In genomic region chr19:4113186-4113805, GRCm38 (mm10) we compare ENCODE assay signal across 8 mouse cellular contexts. TPM values are rescaled to one million over a fixed set of nuclear protein-coding genes. Genes with fewer than 3 reads are reported as not detected.
DNase-seq lines count a peak whose midpoint lies in the region; ATAC-seq and TF ChIP-seq lines count a peak whose summit lies in the region.

No protein-coding gene starts in this region.

- POLR2A ChIA-PET in Patski (lab: Charles Lee), result interaction anchor here (0.9 kb wide), 1 partner anchor 14 kb away, joined by 4 read pairs; no protein-coding TSS in a partner anchor

- DNase-seq in Patski (ENCODE audit: low read depth, low spot score), result peak; percentile 93
- peak; percentile 97 to 99 for DNase-seq in cerebellum, adult 2 months
- peak; percentile 88 for DNase-seq in heart, adult 18-20 months
- DNase-seq in limb, embryonic 14.5 days (ENCODE audit: low spot score), result no peak
- peak; percentile 65 for DNase-seq in urinary bladder, adult 2 months (ENCODE audit: low spot score)
- no peak for DNase-seq in forebrain, embryonic 10.5 days (ENCODE audit: extremely low spot score, low spot score)

- H3K4me1 ChIP-seq in cerebellum, adult 2 months (ENCODE audit: control insufficient read depth, insufficient read depth, low read length), result peaks cover 51% of the 10 kb centered on the region
- H3K4me1 ChIP-seq in kidney, embryonic 15.5 days, result peaks cover 53% of the 10 kb centered on the region
- H3K4me1 ChIP-seq in limb, embryonic 14.5 days (ENCODE audit: control insufficient read depth, insufficient read depth, low read length), result peaks cover 6% of the 10 kb centered on the region; the same call in 1 of the 2 replicates
- peaks cover 16% of the 10 kb centered on the region for H3K4me1 ChIP-seq in olfactory bulb, adult 2 months (ENCODE audit: control insufficient read depth, insufficient read depth, low read length)
- peaks cover 4% of the 10 kb centered on the region for H3K4me1 ChIP-seq in forebrain, embryonic 10.5 days

- peaks cover 64% of the 10 kb centered on the region for H3K36me3 ChIP-seq in kidney, embryonic 15.5 days
- peaks cover 68% of the 10 kb centered on the region for H3K36me3 ChIP-seq in limb, embryonic 14.5 days (ENCODE audit: control insufficient read depth, insufficient read depth, low read length)
- H3K36me3 ChIP-seq in forebrain, embryonic 10.5 days (replicated peaks), result peaks cover 83% of the 10 kb centered on the region

- peak overlapping the region; percentile 13; the same call in 1 of the 2 replicates for H3K4me2 ChIP-seq in kidney, embryonic 15.5 days
- no peak overlapping the region for H3K4me2 ChIP-seq in limb, embryonic 14.5 days (replicated peaks; ENCODE audit: low read depth, low read length, severe bottlenecking)

- in situ Hi-C loops in Patski (cut with MboI; ENCODE audit: low pct_unique_long_range_greater_than_20kb), result no loop called here

- peak; percentile 78 for ATAC-seq in Patski
- ATAC-seq in kidney, embryonic 15.5 days (replicated peaks; ENCODE audit: low FRiP score), result peak; percentile 19; the same call in 1 of the 2 replicates
- no peak for ATAC-seq in limb, embryonic 14.5 days (ENCODE audit: low FRiP score, low read depth)

- CTCF ChIA-PET in Patski (lab: Charles Lee), result interaction anchor here (1.1 to 2.5 kb wide), 3 partner anchors 12 to 115 kb away, joined by 3 to 7 read pairs (median 3); no protein-coding TSS in a partner anchor

- no peaks in the 10 kb centered on the region for H3K9me3 ChIP-seq in kidney, embryonic 15.5 days (replicated peaks)
- no peaks in the 10 kb centered on the region for H3K9me3 ChIP-seq in limb, embryonic 14.5 days (ENCODE audit: control insufficient read depth, low read length)
- no peaks in the 10 kb centered on the region for H3K9me3 ChIP-seq in forebrain, embryonic 10.5 days

- TF ChIP-seq CTCF in Patski (IDR thresholded peaks at IDR 0.05), result no peak
- no peak for TF ChIP-seq CTCF in cerebellum, adult 2 months (IDR thresholded peaks at IDR 0.05; ENCODE audit: borderline replicate concordance, insufficient read depth, low read depth, low read length)
- no peak for TF ChIP-seq CTCF in olfactory bulb, adult 2 months (IDR thresholded peaks at IDR 0.05; ENCODE audit: insufficient read depth, low read depth, low read length)

- H3K9ac ChIP-seq in kidney, embryonic 15.5 days, result no peak overlapping the region
- H3K9ac ChIP-seq in limb, embryonic 14.5 days (ENCODE audit: low read depth, low read length, severe bottlenecking), result 0 out of 2 replicates have a peak overlapping the region, but pooled peaks have one; percentile 16

- WGBS in cerebellum, adult 2 months, result 6% methylated on average over 13 of the region's 13 CpGs
- 39% methylated on average over 13 of the region's 13 CpGs for WGBS in kidney, embryonic 15.5 days
- WGBS in limb, embryonic 14.5 days, result 69% methylated on average over 13 of the region's 13 CpGs
- 45% methylated on average over 13 of the region's 13 CpGs for WGBS in olfactory bulb, adult 2 months
- WGBS in forebrain, embryonic 10.5 days, result 84% methylated on average over 13 of the region's 13 CpGs

- H3K27me3 ChIP-seq in Patski, result no peaks in the 10 kb centered on the region
- no peaks in the 10 kb centered on the region for H3K27me3 ChIP-seq in cerebellum, adult 2 months (ENCODE audit: control insufficient read depth, insufficient read depth, low read length)
- H3K27me3 ChIP-seq in kidney, embryonic 15.5 days, result no peaks in the 10 kb centered on the region
- H3K27me3 ChIP-seq in limb, embryonic 14.5 days (ENCODE audit: control insufficient read depth, insufficient read depth, low read length), result no peaks in the 10 kb centered on the region
- H3K27me3 ChIP-seq in forebrain, embryonic 10.5 days (ENCODE audit: poor library complexity, severe bottlenecking), result no peaks in the 10 kb centered on the region

- peak overlapping the region; percentile 82 for H3K27ac ChIP-seq in cerebellum, adult 2 months (ENCODE audit: insufficient read depth, low read length)
- H3K27ac ChIP-seq in kidney, embryonic 15.5 days, result peak overlapping the region; percentile 84
- H3K27ac ChIP-seq in limb, embryonic 14.5 days (replicated peaks; ENCODE audit: low read depth, low read length), result peak overlapping the region; percentile 43; the same call in 1 of the 2 replicates
- peak overlapping the region; percentile 25 for H3K27ac ChIP-seq in olfactory bulb, adult 2 months (ENCODE audit: insufficient read depth, low read depth, low read length)
- H3K27ac ChIP-seq in forebrain, embryonic 10.5 days, result no peak overlapping the region

- H3K4me3 ChIP-seq in cerebellum, adult 2 months (replicated peaks; ENCODE audit: insufficient read depth, low read depth, low read length), result no peak overlapping the region
- H3K4me3 ChIP-seq in kidney, embryonic 15.5 days (replicated peaks), result no peak overlapping the region
- no peak overlapping the region for H3K4me3 ChIP-seq in limb, embryonic 14.5 days (replicated peaks; ENCODE audit: low read length)
- no peak overlapping the region for H3K4me3 ChIP-seq in olfactory bulb, adult 2 months (ENCODE audit: insufficient read depth, low read depth, low read length)
- H3K4me3 ChIP-seq in forebrain, embryonic 10.5 days, result no peak overlapping the region

- no peak; the same call in 1 of the 2 replicates for TF ChIP-seq POLR2A in cerebellum, adult 2 months (IDR thresholded peaks at IDR 0.05; ENCODE audit: borderline replicate concordance, insufficient read depth, low read length)
- TF ChIP-seq POLR2A in limb, embryonic 14.5 days (IDR thresholded peaks at IDR 0.05; ENCODE audit: borderline replicate concordance, extremely low read depth, insufficient read depth, insufficient read length), result no peak
- no peak for TF ChIP-seq POLR2A in olfactory bulb, adult 2 months (IDR thresholded peaks at IDR 0.05; ENCODE audit: insufficient read depth, low read depth, low read length)

RNA-seq across cellular contexts. Expression of gene Aip, which starts 12.4 kb away (rescaled TPM):
- 149 TPM for polyA plus RNA-seq in Patski (2021)
- 207 and 209 TPM in 2 replicates for polyA plus RNA-seq in cerebellum, adult 2 months (2012; rRNA removed)
- 10 to 100 TPM; 62.1 to 63.2 TPM for total RNA-seq in heart, adult 18-20 months (2021)
- 98.0 and 108 TPM in 2 replicates for polyA plus RNA-seq in kidney, embryonic 15.5 days (2015; fragmentation: Nextera tagmentation; extraction: Ambion mirVana)
- polyA plus RNA-seq in limb, embryonic 14.5 days (2012; rRNA removed), result 96.0 and 119 TPM in 2 replicates
- polyA plus RNA-seq in limb, embryonic 14.5 days (2014; fragmentation: Nextera tagmentation; extraction: Ambion mirVana), result 86.4 and 95.7 TPM in 2 replicates
- polyA plus RNA-seq in olfactory bulb, adult 2 months (2012; ENCODE audit: insufficient read depth, insufficient read length, low replicate concordance, missing spikeins), result not detected in 2 replicates
- polyA plus RNA-seq in urinary bladder, adult 2 months (2012; rRNA removed), result 154 and 160 TPM in 2 replicates
- polyA plus RNA-seq in forebrain, embryonic 10.5 days (2016; fragmentation: Nextera tagmentation; extraction: Ambion mirVana), result 55.2 and 56.5 TPM in 2 replicates

RNA-seq across cellular contexts. Expression of gene Pitpnm1, which starts 13.5 kb away (rescaled TPM):
- polyA plus RNA-seq in Patski (2021), result 109 TPM
- polyA plus RNA-seq in cerebellum, adult 2 months (2012; rRNA removed), result 568 and 602 TPM in 2 replicates
- total RNA-seq in heart, adult 18-20 months (2021), result 10 to 100 TPM; 16.1 to 21.2 TPM
- polyA plus RNA-seq in kidney, embryonic 15.5 days (2015; fragmentation: Nextera tagmentation; extraction: Ambion mirVana), result 14.0 and 15.8 TPM in 2 replicates
- polyA plus RNA-seq in limb, embryonic 14.5 days (2012; rRNA removed), result 16.2 and 20.8 TPM in 2 replicates
- polyA plus RNA-seq in limb, embryonic 14.5 days (2014; fragmentation: Nextera tagmentation; extraction: Ambion mirVana), result 4.5 and 6.7 TPM in 2 replicates
- polyA plus RNA-seq in olfactory bulb, adult 2 months (2012; ENCODE audit: insufficient read depth, insufficient read length, low replicate concordance, missing spikeins), result not detected in 2 replicates
- 44.1 and 45.2 TPM in 2 replicates for polyA plus RNA-seq in urinary bladder, adult 2 months (2012; rRNA removed)
- polyA plus RNA-seq in forebrain, embryonic 10.5 days (2016; fragmentation: Nextera tagmentation; extraction: Ambion mirVana), result 12.1 and 15.8 TPM in 2 replicates

RNA-seq across cellular contexts. Expression of gene Cdk2ap2, which starts 16.3 kb away (rescaled TPM):
- 93.8 TPM for polyA plus RNA-seq in Patski (2021)
- polyA plus RNA-seq in cerebellum, adult 2 months (2012; rRNA removed), result 88.7 and 97.0 TPM in 2 replicates
- total RNA-seq in heart, adult 18-20 months (2021), result 10 to 100 TPM; 34.5 to 37.8 TPM
- 116 and 117 TPM in 2 replicates for polyA plus RNA-seq in kidney, embryonic 15.5 days (2015; fragmentation: Nextera tagmentation; extraction: Ambion mirVana)
- 45.2 and 52.1 TPM in 2 replicates for polyA plus RNA-seq in limb, embryonic 14.5 days (2012; rRNA removed)
- polyA plus RNA-seq in limb, embryonic 14.5 days (2014; fragmentation: Nextera tagmentation; extraction: Ambion mirVana), result 67.0 and 67.6 TPM in 2 replicates
- not detected in 2 replicates for polyA plus RNA-seq in olfactory bulb, adult 2 months (2012; ENCODE audit: insufficient read depth, insufficient read length, low replicate concordance, missing spikeins)
- polyA plus RNA-seq in urinary bladder, adult 2 months (2012; rRNA removed), result 74.4 and 89.6 TPM in 2 replicates
- polyA plus RNA-seq in forebrain, embryonic 10.5 days (2016; fragmentation: Nextera tagmentation; extraction: Ambion mirVana), result 85.8 and 86.6 TPM in 2 replicates

RNA-seq across cellular contexts. Expression of gene Gpr152, which starts 26.3 kb away (rescaled TPM):
- not detected for polyA plus RNA-seq in Patski (2021)
- 0.11 and 0.13 TPM in 2 replicates for polyA plus RNA-seq in cerebellum, adult 2 months (2012; rRNA removed)
- total RNA-seq in heart, adult 18-20 months (2021), result under 1 TPM in 1 of 2 experiments, not detected in 1; 0.08 TPM
- not detected in 2 replicates for polyA plus RNA-seq in kidney, embryonic 15.5 days (2015; fragmentation: Nextera tagmentation; extraction: Ambion mirVana)
- polyA plus RNA-seq in limb, embryonic 14.5 days (2012; rRNA removed), result 0.01 and 0.05 TPM in 2 replicates
- not detected in 2 replicates for polyA plus RNA-seq in limb, embryonic 14.5 days (2014; fragmentation: Nextera tagmentation; extraction: Ambion mirVana)
- polyA plus RNA-seq in olfactory bulb, adult 2 months (2012; ENCODE audit: insufficient read depth, insufficient read length, low replicate concordance, missing spikeins), result not detected in 2 replicates
- polyA plus RNA-seq in urinary bladder, adult 2 months (2012; rRNA removed), result 0.04 and 0.10 TPM in 2 replicates
- polyA plus RNA-seq in forebrain, embryonic 10.5 days (2016; fragmentation: Nextera tagmentation; extraction: Ambion mirVana), result not detected in 2 replicates

RNA-seq across cellular contexts. Expression of gene Cabp4, which starts 30.5 kb away (rescaled TPM):
- polyA plus RNA-seq in Patski (2021), result 0.17 TPM
- 0.06 and 0.16 TPM in 2 replicates for polyA plus RNA-seq in cerebellum, adult 2 months (2012; rRNA removed)
- total RNA-seq in heart, adult 18-20 months (2021), result under 1 TPM; 0.12 to 0.13 TPM
- 0.05 and 0.10 TPM in 2 replicates for polyA plus RNA-seq in kidney, embryonic 15.5 days (2015; fragmentation: Nextera tagmentation; extraction: Ambion mirVana)
- 0.05 and 0.06 TPM in 2 replicates for polyA plus RNA-seq in limb, embryonic 14.5 days (2012; rRNA removed)
- 0.10 TPM in 2 replicates for polyA plus RNA-seq in limb, embryonic 14.5 days (2014; fragmentation: Nextera tagmentation; extraction: Ambion mirVana)
- not detected in 2 replicates for polyA plus RNA-seq in olfactory bulb, adult 2 months (2012; ENCODE audit: insufficient read depth, insufficient read length, low replicate concordance, missing spikeins)
- polyA plus RNA-seq in urinary bladder, adult 2 months (2012; rRNA removed), result 0.30 and 0.31 TPM in 2 replicates
- polyA plus RNA-seq in forebrain, embryonic 10.5 days (2016; fragmentation: Nextera tagmentation; extraction: Ambion mirVana), result not detected in 2 replicates

Comparison
In these comparisons a context has a peak if more than half of its experiments do, and no peak if none do; other contexts are left out.
1. DNase-seq: peak in Patski (single experiment), cerebellum, adult 2 months (2 of 2), heart, adult 18-20 months (2 of 2) and urinary bladder, adult 2 months (single experiment); none in limb, embryonic 14.5 days (single experiment) and forebrain, embryonic 10.5 days (single experiment).
2. RNA of gene Aip, which starts 12.4 kb away (polyA plus RNA-seq): 207 to 209 TPM in cerebellum, adult 2 months, 154 to 160 TPM in urinary bladder, adult 2 months, 149 TPM in Patski (single experiment), 86.4 to 119 TPM in limb, embryonic 14.5 days, 98.0 to 108 TPM in kidney, embryonic 15.5 days and 55.2 to 56.5 TPM in forebrain, embryonic 10.5 days; not detected in olfactory bulb, adult 2 months; every median in the first group is over 10 times any median in the second.
3. RNA of gene Cdk2ap2, which starts 16.3 kb away (polyA plus RNA-seq): 116 to 117 TPM in kidney, embryonic 15.5 days, 93.8 TPM in Patski (single experiment), 74.4 to 89.6 TPM in urinary bladder, adult 2 months, 88.7 to 97.0 TPM in cerebellum, adult 2 months, 85.8 to 86.6 TPM in forebrain, embryonic 10.5 days and 45.2 to 67.6 TPM in limb, embryonic 14.5 days; not detected in olfactory bulb, adult 2 months; every median in the first group is over 10 times any median in the second.